ENCODE assay signal across 10 mouse cellular contexts in the genomic region with DNA sequence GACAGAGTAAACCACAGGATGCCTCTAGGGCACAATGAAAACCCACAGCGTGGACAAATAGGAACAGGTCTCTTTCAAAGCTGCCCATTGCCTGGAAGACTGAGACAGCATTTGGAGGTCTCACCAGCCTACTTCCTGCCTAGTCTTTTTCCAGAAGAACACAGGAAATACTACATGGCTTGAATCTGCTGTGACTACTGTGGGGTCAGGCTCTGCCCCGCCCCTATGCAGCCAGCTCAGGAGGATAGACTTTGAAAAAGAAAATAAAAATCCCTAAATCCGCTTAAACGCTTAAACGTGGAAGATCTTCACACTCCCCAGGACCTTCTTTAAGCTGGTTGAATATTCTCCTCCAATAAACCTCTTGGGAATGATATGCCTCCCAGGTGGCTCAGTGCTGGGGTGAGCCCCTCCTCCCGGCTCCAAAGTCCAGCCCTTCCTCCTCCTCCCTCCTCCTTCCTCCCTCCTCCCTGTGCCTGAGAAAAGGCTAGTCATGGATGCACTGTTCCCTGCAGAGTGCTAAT. TPM values are rescaled to one million over a fixed set of nuclear protein-coding genes. Genes with fewer than 3 reads are reported as not detected.
DNase-seq lines count a peak whose midpoint lies in the region; ATAC-seq and TF ChIP-seq lines count a peak whose summit lies in the region.
"Had no signal": no experiment of that assay in that cellular context is flagged by ENCODE, and none has a peak within 500 bp of the region (broad histone marks: within the 10 kb centered on the region; RNA-seq: fewer than 3 reads in every experiment).

No protein-coding gene starts in this region.

- 0 out of 2 replicates have a peak overlapping the region, but pooled peaks have one; percentile 11 for H3K4me2 ChIP-seq in heart, embryonic 14.5 days (ENCODE audit: low read length)
- no peak overlapping the region for H3K4me2 ChIP-seq in midbrain, embryonic 14.5 days (ENCODE audit: low read length)

- no peaks in the 10 kb centered on the region for H3K36me3 ChIP-seq in heart, embryonic 14.5 days (ENCODE audit: control insufficient read depth, insufficient read depth, low read length)
- no peaks in the 10 kb centered on the region for H3K36me3 ChIP-seq in midbrain, embryonic 14.5 days (ENCODE audit: control insufficient read depth, insufficient read depth, low read length)
- H3K36me3 ChIP-seq: G1E had no signal

- intact Hi-C loops in left cerebral cortex, adult 2 months (cut with DNase I) = no loop called here

- no peaks in the 10 kb centered on the region for H3K27me3 ChIP-seq in heart, embryonic 14.5 days (ENCODE audit: control insufficient read depth, insufficient read depth, low read length)
- H3K27me3 ChIP-seq in midbrain, embryonic 14.5 days (ENCODE audit: control insufficient read depth, insufficient read depth, low read length) = no peaks in the 10 kb centered on the region

- H3K4me3 ChIP-seq in heart, embryonic 14.5 days (ENCODE audit: control insufficient read depth in 1 of 2, insufficient read depth in 1 of 2, low read depth in 1 of 2, low read length in 2 of 2) = no peak overlapping the region
- H3K4me3 ChIP-seq in midbrain, embryonic 14.5 days (replicated peaks; ENCODE audit: low read depth, low read length) = no peak overlapping the region
- H3K4me3 ChIP-seq in left cerebral cortex, adult 2 months = no peak overlapping the region

- no peak; the same call in 1 of the 2 replicates for ATAC-seq in heart, embryonic 14.5 days (ENCODE audit: insufficient number of reproducible peaks, insufficient read depth, low FRiP score, low read depth)
- 0 out of 2 replicates have a peak, but pooled peaks have one; percentile 27 for ATAC-seq in midbrain, embryonic 14.5 days (ENCODE audit: low FRiP score, low TSS enrichment)

- DNase-seq in heart, adult 8-10 months (ENCODE audit: low spot score) = no peak
- peak; percentile 43 for DNase-seq in brain, embryonic 14.5 days (ENCODE audit: low read depth)
- peak; percentile 73 for DNase-seq in kidney, adult 18-20 months
- DNase-seq in midbrain, embryonic 14.5 days = peak; percentile 58
- no peak for DNase-seq in c-Kit-positive CD71-positive TER-119-positive erythroid progenitor cells, embryonic 14.5 days (ENCODE audit: low spot score)
- no peak for DNase-seq in left cerebral cortex, adult 2 months (ENCODE audit: extremely low spot score in 1 of 2, low spot score in 2 of 2)
- no peak for DNase-seq in urinary bladder, postnatal 14 days (ENCODE audit: low spot score)
- DNase-seq: gastrocnemius, postnatal 10 days had no signal

- TF ChIP-seq POLR2A in brain, embryonic 14.5 days (IDR thresholded peaks at IDR 0.05; ENCODE audit: borderline replicate concordance, extremely low read depth, insufficient read depth, insufficient read length, poor library complexity, severe bottlenecking) = no peak

- no peak overlapping the region for H3K27ac ChIP-seq in heart, embryonic 14.5 days (replicated peaks in 1 of 2; ENCODE audit: control insufficient read depth in 1 of 2, insufficient read depth in 1 of 2, low read depth in 2 of 2, low read length in 2 of 2)
- H3K27ac ChIP-seq in midbrain, embryonic 14.5 days (replicated peaks; ENCODE audit: low read depth, low read length) = no peak overlapping the region
- no peak overlapping the region for H3K27ac ChIP-seq in left cerebral cortex, adult 2 months

- H3K9ac ChIP-seq in heart, embryonic 14.5 days (ENCODE audit: low read length) = no peak overlapping the region
- H3K9ac ChIP-seq in midbrain, embryonic 14.5 days (replicated peaks; ENCODE audit: low read length) = no peak overlapping the region

- H3K9me3 ChIP-seq in heart, embryonic 14.5 days (ENCODE audit: control insufficient read depth, low read length) = no peaks in the 10 kb centered on the region
- H3K9me3 ChIP-seq in midbrain, embryonic 14.5 days (ENCODE audit: control insufficient read depth, low read length) = no peaks in the 10 kb centered on the region
- H3K9me3 ChIP-seq: G1E had no signal

- H3K4me1 ChIP-seq in heart, embryonic 14.5 days (ENCODE audit: control insufficient read depth in 2 of 2, insufficient read depth in 2 of 2, low read length in 2 of 2) = no peaks in the 10 kb centered on the region
- peaks cover 13% of the 10 kb centered on the region for H3K4me1 ChIP-seq in midbrain, embryonic 14.5 days (ENCODE audit: control insufficient read depth, insufficient read depth, low read length)

- TF ChIP-seq CTCF in brain, embryonic 14.5 days (IDR thresholded peaks at IDR 0.05; ENCODE audit: borderline replicate concordance, extremely low read depth, insufficient read depth, insufficient read length) = no peak
- TF ChIP-seq CTCF in left cerebral cortex, adult 2 months (IDR thresholded peaks at IDR 0.05) = no peak

- 20% methylated on average over 6 of the region's 6 CpGs for WGBS in heart, embryonic 14.5 days
- 12% methylated on average over 6 of the region's 6 CpGs for WGBS in midbrain, embryonic 14.5 days

RNA-seq across cellular contexts. Expression of gene Mapt, which starts 15.0 kb away (rescaled TPM):
- 0.42 and 0.85 TPM in 2 replicates for polyA plus RNA-seq in heart, embryonic 14.5 days (2014; fragmentation: Nextera tagmentation; extraction: Ambion mirVana)
- 100 to 1,000 TPM in 1 of 4 experiments, 10 to 100 TPM in 3; 85.8 to 115 (median 96.0) TPM for total RNA-seq in heart, adult 8-10 months (2022)
- polyA plus RNA-seq in brain, embryonic 14.5 days (2012; rRNA removed) = 305 and 557 TPM in 2 replicates
- polyA plus RNA-seq in midbrain, embryonic 14.5 days (2014; fragmentation: Nextera tagmentation; extraction: Ambion mirVana) = 836 and 875 TPM in 2 replicates
- 100 to 1,000 TPM; 353 to 364 TPM for total RNA-seq in left cerebral cortex, adult 2 months (2021)

Comparison
In these comparisons a context has a peak if more than half of its experiments do, and no peak if none do; other contexts are left out.
1. DNase-seq: peak in brain, embryonic 14.5 days (single experiment), kidney, adult 18-20 months (single experiment) and midbrain, embryonic 14.5 days (single experiment); none in heart, adult 8-10 months (single experiment), c-Kit-positive CD71-positive TER-119-positive erythroid progenitor cells, embryonic 14.5 days (single experiment), left cerebral cortex, adult 2 months (0 of 2) and urinary bladder, postnatal 14 days (single experiment).
2. RNA of gene Mapt, which starts 15.0 kb away (polyA plus RNA-seq): 836 to 875 TPM in midbrain, embryonic 14.5 days and 305 to 557 TPM in brain, embryonic 14.5 days; 0.42 to 0.85 TPM in heart, embryonic 14.5 days; every median in the first group is over 100 times any median in the second.